Mouse (Mus musculus) heart, adult 2 months (tissue): ENCODE data around the gene Eras. TPM values are rescaled to one million over a fixed set of nuclear protein-coding genes. Genes with fewer than 3 reads are reported as not detected.

Source experiments
- DNase-seq, 2 experiments: peaks; one replicate each; pipeline ENCODE4 v3.0.0; 2021
- H3K27ac ChIP-seq: fragments of 200-600 bp; 2 replicates; pipeline ENCODE4 v1.8.1; 2022
- H3K27me3 ChIP-seq: fragments of 200-500 bp; 2 replicates; pipeline ENCODE4 v1.6.1; 2012; ENCODE audit warnings: mild to moderate bottlenecking, low read length, inconsistent platforms, mixed read lengths; ENCODE audit not compliant: control insufficient read depth, insufficient read depth
- H3K36me3 ChIP-seq: fragments of 200-500 bp; 2 replicates; pipeline ENCODE4 v1.6.1; 2012; ENCODE audit warnings: low read length, inconsistent platforms; ENCODE audit not compliant: control insufficient read depth, insufficient read depth
- H3K4me1 ChIP-seq: fragments of 200-500 bp; 2 replicates; pipeline ENCODE4 v1.6.1; 2011; ENCODE audit warnings: low read length; ENCODE audit not compliant: control insufficient read depth, insufficient read depth
- H3K4me3 ChIP-seq: fragments of 200-600 bp; 2 replicates; pipeline ENCODE4 v1.8.1; 2022
- H3K79me2 ChIP-seq: fragments of 200-500 bp; replicated peaks from 2 replicates; pipeline ENCODE4 v1.6.1; 2012; ENCODE audit warnings: mild to moderate bottlenecking, inconsistent platforms, low read length, moderate library complexity, mixed read lengths; ENCODE audit not compliant: control insufficient read depth, insufficient read depth
- H3K9ac ChIP-seq: fragments of 200-500 bp; 2 replicates; pipeline ENCODE4 v1.6.1; 2012; ENCODE audit warnings: low read depth, mild to moderate bottlenecking, control low read depth, inconsistent platforms, low read length, mixed read lengths
- CTCF ChIP-seq: fragments of 200-600 bp; IDR thresholded peaks from 2 replicates; pipeline ENCODE4 v1.8.1; 2022; ENCODE audit warnings: antibody characterized with exemption, mild to moderate bottlenecking, moderate library complexity
- EP300 ChIP-seq: fragments of 200-500 bp; IDR thresholded peaks from 2 replicates; pipeline ENCODE4 v1.6.1; 2011; ENCODE audit warnings: low read depth, low read length, control low read depth; ENCODE audit not compliant: insufficient read depth
- POLR2A ChIP-seq: fragments of 200-500 bp; IDR thresholded peaks from 2 replicates; pipeline ENCODE4 v1.6.1; 2011; ENCODE audit warnings: mild to moderate bottlenecking, low read depth, low read length, control low read depth; ENCODE audit not compliant: insufficient read depth
- WGBS: fragments of 180-500 bp; shearing (Covaris S2); methylation state at CpG from one replicate; pipeline ENCODE4 v1.1.7; 2018; 5-methylcytosine and 5-hydroxymethylcytosine counted together
- intact Hi-C: fragments of 180-260 bp; cut with DNase I; formaldehyde crosslinking; loops from one replicate; pipeline ENCODE4 v1.15.1; 2025
- polyA plus RNA-seq: library from polyadenylated mRNA; depleted of rRNA; stranded (reverse); fragments of >200 nt; gene quantifications from 2 replicates; pipeline ENCODE4 v1.2.3, GENCODE M21; 2012
- total RNA-seq, 2 experiments: library from RNA; stranded (reverse); gene quantifications; 2 replicates each; pipeline ENCODE4 v1.2.3; 2021

Gene Eras
- total and polyA plus RNA-seq, 3 experiments, result not detected

- intact Hi-C loops, result no loop called here
- no peaks in the 10 kb centered on the region for H3K36me3 ChIP-seq
- no peaks in the 10 kb centered on the region for H3K4me1 ChIP-seq
- no peak for DNase-seq
- H3K9ac ChIP-seq, result no peak overlapping the region
- H3K79me2 ChIP-seq, result no peaks in the 10 kb centered on the region
- no peak overlapping the region for H3K4me3 ChIP-seq
- no peak overlapping the region for H3K27ac ChIP-seq
- TF ChIP-seq CTCF (no peak), POLR2A (no peak), EP300 (no peak)
- WGBS, result 53% methylated on average over 4 of the region's 4 CpGs
- H3K27me3 ChIP-seq, result no peaks in the 10 kb centered on the region
These were observed 37.8 kb upstream of the Eras start for GRCm38 (mm10) chrX:7966161-7966560.

GRCm38 (mm10) chrX:7963829-7964626 is 35.6 kb upstream of the Eras start:
- Histone ChIP-seq H3K27me3 (no peaks in the 10 kb centered on the region), H3K9ac (no peak overlapping the region), H3K36me3 (no peaks in the 10 kb centered on the region), H3K27ac (no peak overlapping the region), H3K4me1 (no peaks in the 10 kb centered on the region), H3K79me2 (no peaks in the 10 kb centered on the region), H3K4me3 (no peak overlapping the region)
- no peak for DNase-seq
- 57% methylated on average over 7 of the region's 7 CpGs for WGBS
- intact Hi-C loops, result no loop called here
- TF ChIP-seq POLR2A (no peak), CTCF (no peak), EP300 (no peak)

DNA sequence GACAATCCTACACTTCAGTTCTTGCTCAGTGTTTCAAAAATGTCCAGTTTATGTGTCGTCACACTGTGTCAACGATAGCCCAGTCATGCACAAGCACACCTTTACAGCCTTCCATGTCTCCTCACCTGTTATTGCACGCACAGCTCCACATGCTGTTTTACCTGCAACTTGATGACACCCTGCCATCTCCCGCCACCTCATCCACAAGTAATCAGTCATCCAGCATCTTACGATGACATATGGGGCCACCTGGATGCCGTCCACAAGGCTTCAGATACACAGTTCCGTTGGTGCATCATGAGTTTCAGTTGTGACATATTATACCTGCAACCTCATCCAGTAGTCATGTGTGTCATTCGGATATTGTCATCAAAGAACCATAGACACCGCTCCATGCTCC is 30.5 kb upstream of the Eras start:
- Histone ChIP-seq H3K4me3 (no peak overlapping the region), H3K27ac (no peak overlapping the region), H3K9ac (no peak overlapping the region), H3K36me3 (no peaks in the 10 kb centered on the region), H3K27me3 (no peaks in the 10 kb centered on the region), H3K4me1 (no peaks in the 10 kb centered on the region), H3K79me2 (no peaks in the 10 kb centered on the region)
- 88% methylated on average over 9 of the region's 9 CpGs for WGBS
- intact Hi-C loops, result no loop called here
- no peak for TF ChIP-seq EP300
- TF ChIP-seq CTCF, result no peak
- TF ChIP-seq POLR2A, result no peak
- no peak for DNase-seq

DNA sequence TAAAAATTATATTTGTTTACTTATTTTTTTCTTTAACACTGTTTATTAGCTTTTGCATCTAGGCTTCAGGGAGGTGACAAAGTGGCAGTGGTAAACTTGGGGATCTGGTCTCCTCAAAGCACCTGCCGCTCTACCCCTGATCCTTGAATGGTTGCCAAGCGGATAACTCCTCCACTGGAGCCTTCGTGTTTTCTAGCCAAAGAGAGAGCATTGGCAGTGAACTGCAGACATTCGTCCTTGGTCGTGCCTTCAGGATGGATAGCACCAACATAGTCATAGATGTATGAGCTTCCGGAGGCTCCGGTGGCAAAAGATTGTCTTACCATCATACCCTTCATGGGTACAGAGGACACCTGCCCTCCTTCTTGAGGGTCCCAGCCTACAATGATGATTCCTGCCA is 21.7 kb upstream of the Eras start:
- WGBS, result 68% methylated on average over 7 of the region's 7 CpGs
- H3K4me1 ChIP-seq, result no peaks in the 10 kb centered on the region
- DNase-seq, result no peak
- TF ChIP-seq CTCF (no peak), POLR2A (no peak), EP300 (no peak)
- intact Hi-C loops, result no loop called here
- H3K36me3 ChIP-seq, result no peaks in the 10 kb centered on the region
- no peak overlapping the region for H3K27ac ChIP-seq
- H3K9ac ChIP-seq, result no peak overlapping the region
- H3K4me3 ChIP-seq, result no peak overlapping the region
- H3K79me2 ChIP-seq, result no peaks in the 10 kb centered on the region
- H3K27me3 ChIP-seq, result no peaks in the 10 kb centered on the region

DNA sequence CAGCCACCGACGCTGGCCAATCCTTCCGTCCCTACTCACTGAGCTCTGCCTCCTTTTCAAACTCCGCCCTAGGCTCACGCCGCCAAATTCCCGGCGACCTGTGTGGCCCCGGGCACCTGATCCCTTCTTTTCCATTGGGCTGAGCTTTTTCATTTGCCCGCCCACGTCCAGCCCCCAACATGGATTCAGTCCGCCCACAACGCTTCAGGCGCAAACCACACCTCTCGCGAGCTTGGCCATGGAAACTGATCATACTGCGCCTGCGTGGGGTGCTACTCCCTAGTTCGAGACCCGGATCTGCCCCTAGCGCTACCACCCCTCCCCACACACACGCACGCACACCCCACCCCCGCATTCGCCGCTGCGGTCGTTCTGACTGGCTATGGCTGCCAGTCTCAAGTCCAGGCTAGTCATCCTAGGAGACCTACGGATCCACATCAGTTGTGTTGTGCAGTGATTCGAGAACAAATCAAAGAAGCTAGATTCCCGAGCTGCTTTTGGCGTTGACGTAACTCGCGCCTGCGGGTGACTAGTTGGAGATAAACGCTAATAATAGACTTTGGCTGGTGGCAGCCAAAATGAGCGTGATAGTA is 19.6 kb upstream of the Eras start:
- peak overlapping the region; percentile 19; the same call in 1 of the 2 replicates for H3K4me3 ChIP-seq
- intact Hi-C loops, result loop anchor here (5.0 kb wide), 1 partner anchor 96 kb away; no protein-coding TSS in a partner anchor
- no peaks in the 10 kb centered on the region for H3K27me3 ChIP-seq
- H3K9ac ChIP-seq, result peak overlapping the region; percentile 13
- no peaks in the 10 kb centered on the region for H3K4me1 ChIP-seq
- WGBS, result 15% methylated on average over 38 of the region's 38 CpGs
- peak; percentile 91 to 95 for DNase-seq
- TF ChIP-seq POLR2A (peak; percentile 41; the same call in 1 of the 2 replicates), EP300 (no peak)
- H3K36me3 ChIP-seq, result no peaks in the 10 kb centered on the region
- no peaks in the 10 kb centered on the region for H3K79me2 ChIP-seq
- H3K27ac ChIP-seq, result peak overlapping the region; percentile 55
